Mouse (Mus musculus): Measurements from ENCODE around the gene Ccna1. TPM values are rescaled to one million over a fixed set of nuclear protein-coding genes. Genes with fewer than 3 reads are reported as not detected.
A peak's percentile ranks its signal among the peaks of the same experiment; 100 is the strongest.

Ccna1 gene
- polyA plus RNA-seq (2016; fragmentation: Nextera tagmentation; extraction: Ambion mirVana): 1.3 and 2.0 TPM in 2 replicates

- peak; percentile 77 for ATAC-seq (ENCODE audit: insufficient number of reproducible peaks, low FRiP score)
- H3K9ac ChIP-seq: peak within 1 kb of the TSS; percentile 59
- peak within 1 kb of the TSS; percentile 59 for H3K4me3 ChIP-seq
- no peaks in the 10 kb centered on the region for H3K9me3 ChIP-seq (replicated peaks)
- H3K27me3 ChIP-seq (replicated peaks): peaks cover 59% of the 10 kb centered on the region
- H3K4me1 ChIP-seq (replicated peaks): peaks cover 4% of the 10 kb centered on the region; the same call in 1 of the 2 replicates
- H3K27ac ChIP-seq (ENCODE audit: poor library complexity, severe bottlenecking): no peak within 1 kb of the TSS
- H3K36me3 ChIP-seq: no peaks in the 10 kb centered on the region
- H3K4me2 ChIP-seq: peak within 1 kb of the TSS; percentile 96
- WGBS: 0% methylated on average over 64 of the region's 73 CpGs
These were observed at the start of gene Ccna1 for GRCm38 (mm10) chr3:55055038-55055746. TSS of gene Ccna1 (minus strand) at chr3:55055501.

GRCm38 (mm10) chr3:55101092-55101491 lies 45.8 kb upstream of the Ccna1 start:
- 0 out of 2 replicates have a peak, but pooled peaks cover 1% of the 10 kb centered on the region for H3K9me3 ChIP-seq (replicated peaks)
- no peak overlapping the region for H3K27ac ChIP-seq (ENCODE audit: poor library complexity, severe bottlenecking)
- no peaks in the 10 kb centered on the region for H3K27me3 ChIP-seq (replicated peaks)
- H3K36me3 ChIP-seq: no peaks in the 10 kb centered on the region
- no peak overlapping the region for H3K9ac ChIP-seq
- H3K4me3 ChIP-seq: no peak overlapping the region
- H3K4me1 ChIP-seq (replicated peaks): peaks cover 14% of the 10 kb centered on the region
- H3K4me2 ChIP-seq: no peak overlapping the region
- no peak for ATAC-seq (ENCODE audit: insufficient number of reproducible peaks, low FRiP score)

- no peaks in the 10 kb centered on the region for H3K27me3 ChIP-seq (replicated peaks)
- no peak for ATAC-seq (ENCODE audit: insufficient number of reproducible peaks, low FRiP score)
- H3K9me3 ChIP-seq (replicated peaks): no peaks in the 10 kb centered on the region
- no peak overlapping the region for H3K9ac ChIP-seq
- H3K4me1 ChIP-seq (replicated peaks): peaks cover 9% of the 10 kb centered on the region; the same call in 1 of the 2 replicates
- no peak overlapping the region for H3K4me2 ChIP-seq
- no peak overlapping the region for H3K27ac ChIP-seq (ENCODE audit: poor library complexity, severe bottlenecking)
- 71% methylated on average over 11 of the region's 11 CpGs for WGBS
- no peaks in the 10 kb centered on the region for H3K36me3 ChIP-seq
- no peak overlapping the region for H3K4me3 ChIP-seq
These were observed 43.7 kb upstream of the Ccna1 start for GRCm38 (mm10) chr3:55098990-55099389.

- H3K36me3 ChIP-seq: no peaks in the 10 kb centered on the region
- no peak overlapping the region for H3K4me2 ChIP-seq
- H3K4me1 ChIP-seq (replicated peaks): peaks cover 9% of the 10 kb centered on the region; the same call in 1 of the 2 replicates
- no peaks in the 10 kb centered on the region for H3K9me3 ChIP-seq (replicated peaks)
- no peak for ATAC-seq (ENCODE audit: insufficient number of reproducible peaks, low FRiP score)
- H3K9ac ChIP-seq: no peak overlapping the region
- H3K27ac ChIP-seq (ENCODE audit: poor library complexity, severe bottlenecking): no peak overlapping the region
- H3K27me3 ChIP-seq (replicated peaks): no peaks in the 10 kb centered on the region
- WGBS: 64% methylated on average over 2 of the region's 2 CpGs
- H3K4me3 ChIP-seq: no peak overlapping the region
These were observed 42.7 kb upstream of the Ccna1 start for GRCm38 (mm10) chr3:55098014-55098413.

GRCm38 (mm10) chr3:55097186-55097585 lies 41.9 kb upstream of the Ccna1 start:
- Histone ChIP-seq H3K36me3 (no peaks in the 10 kb centered on the region), H3K4me2 (no peak overlapping the region), H3K27me3 (replicated peaks) (no peaks in the 10 kb centered on the region), H3K9ac (no peak overlapping the region), H3K9me3 (replicated peaks) (no peaks in the 10 kb centered on the region), H3K27ac (ENCODE audit: poor library complexity, severe bottlenecking) (no peak overlapping the region), H3K4me3 (no peak overlapping the region), H3K4me1 (replicated peaks) (peaks cover 9% of the 10 kb centered on the region; the same call in 1 of the 2 replicates)
- 86% methylated on average over 2 of the region's 2 CpGs for WGBS
- ATAC-seq (ENCODE audit: insufficient number of reproducible peaks, low FRiP score): no peak

- Histone ChIP-seq H3K4me1 (replicated peaks) (peaks cover 9% of the 10 kb centered on the region; the same call in 1 of the 2 replicates), H3K4me2 (no peak overlapping the region), H3K27me3 (replicated peaks) (no peaks in the 10 kb centered on the region), H3K9me3 (replicated peaks) (no peaks in the 10 kb centered on the region), H3K9ac (no peak overlapping the region), H3K27ac (ENCODE audit: poor library complexity, severe bottlenecking) (peak overlapping the region; percentile 56), H3K4me3 (no peak overlapping the region), H3K36me3 (no peaks in the 10 kb centered on the region)
- ATAC-seq (ENCODE audit: insufficient number of reproducible peaks, low FRiP score): no peak
- WGBS: 40% methylated on average over 2 of the region's 2 CpGs
These were observed 41.3 kb upstream of the Ccna1 start for GRCm38 (mm10) chr3:55096655-55097005.

GRCm38 (mm10) chr3:55095968-55096654 lies 40.8 kb upstream of the Ccna1 start:
- H3K9ac ChIP-seq: no peak overlapping the region
- H3K4me2 ChIP-seq: no peak overlapping the region
- peak overlapping the region; percentile 56 for H3K27ac ChIP-seq (ENCODE audit: poor library complexity, severe bottlenecking)
- 38% methylated on average over 8 of the region's 8 CpGs for WGBS
- H3K9me3 ChIP-seq (replicated peaks): no peaks in the 10 kb centered on the region
- peak; percentile 18; the same call in 1 of the 2 replicates for ATAC-seq (ENCODE audit: insufficient number of reproducible peaks, low FRiP score)
- no peaks in the 10 kb centered on the region for H3K27me3 ChIP-seq (replicated peaks)
- no peak overlapping the region for H3K4me3 ChIP-seq
- peaks cover 9% of the 10 kb centered on the region; the same call in 1 of the 2 replicates for H3K4me1 ChIP-seq (replicated peaks)
- H3K36me3 ChIP-seq: no peaks in the 10 kb centered on the region

- ATAC-seq (ENCODE audit: insufficient number of reproducible peaks, low FRiP score): no peak
- Histone ChIP-seq H3K9me3 (replicated peaks) (no peaks in the 10 kb centered on the region), H3K4me1 (replicated peaks) (peaks cover 15% of the 10 kb centered on the region; the same call in 1 of the 2 replicates)
These were observed 37.9 kb upstream of the Ccna1 start for GRCm38 (mm10) chr3:55093161-55093560.

GRCm38 (mm10) chr3:55089291-55089690 lies 34.0 kb upstream of the Ccna1 start:
- Histone ChIP-seq H3K9me3 (replicated peaks) (no peaks in the 10 kb centered on the region), H3K4me3 (no peak overlapping the region), H3K9ac (no peak overlapping the region), H3K27me3 (replicated peaks) (no peaks in the 10 kb centered on the region), H3K4me1 (replicated peaks) (peaks cover 7% of the 10 kb centered on the region; the same call in 1 of the 2 replicates), H3K27ac (ENCODE audit: poor library complexity, severe bottlenecking) (no peak overlapping the region), H3K4me2 (no peak overlapping the region), H3K36me3 (no peaks in the 10 kb centered on the region)
- ATAC-seq (ENCODE audit: insufficient number of reproducible peaks, low FRiP score): no peak
- 63% methylated on average over 4 of the region's 4 CpGs for WGBS

More at GRCm38 (mm10) chr3:55093161-55093560, 37.9 kb upstream of the Ccna1 start:
- no peaks in the 10 kb centered on the region for H3K36me3 ChIP-seq
- H3K4me3 ChIP-seq: no peak overlapping the region
- no peak overlapping the region for H3K9ac ChIP-seq
- no peak overlapping the region for H3K27ac ChIP-seq (ENCODE audit: poor library complexity, severe bottlenecking)
- H3K27me3 ChIP-seq (replicated peaks): no peaks in the 10 kb centered on the region
- no peak overlapping the region for H3K4me2 ChIP-seq
- 62% methylated on average over 1 of the region's 1 CpGs for WGBS

GRCm38 (mm10) chr3:55088843-55089242 lies 33.5 kb upstream of the Ccna1 start:
- Histone ChIP-seq H3K4me2 (no peak overlapping the region), H3K9ac (no peak overlapping the region), H3K4me3 (no peak overlapping the region), H3K27ac (ENCODE audit: poor library complexity, severe bottlenecking) (no peak overlapping the region), H3K27me3 (replicated peaks) (no peaks in the 10 kb centered on the region), H3K4me1 (replicated peaks) (peaks cover 7% of the 10 kb centered on the region; the same call in 1 of the 2 replicates), H3K9me3 (replicated peaks) (no peaks in the 10 kb centered on the region), H3K36me3 (no peaks in the 10 kb centered on the region)
- no peak for ATAC-seq (ENCODE audit: insufficient number of reproducible peaks, low FRiP score)
- 69% methylated on average over 3 of the region's 3 CpGs for WGBS

GRCm38 (mm10) chr3:55088359-55088758 lies 33.1 kb upstream of the Ccna1 start:
- Histone ChIP-seq H3K27me3 (replicated peaks) (no peaks in the 10 kb centered on the region), H3K9me3 (replicated peaks) (no peaks in the 10 kb centered on the region), H3K36me3 (no peaks in the 10 kb centered on the region), H3K9ac (no peak overlapping the region), H3K4me1 (replicated peaks) (peaks cover 7% of the 10 kb centered on the region; the same call in 1 of the 2 replicates), H3K4me3 (no peak overlapping the region), H3K27ac (ENCODE audit: poor library complexity, severe bottlenecking) (no peak overlapping the region), H3K4me2 (no peak overlapping the region)
- 70% methylated on average over 4 of the region's 4 CpGs for WGBS
- ATAC-seq (ENCODE audit: insufficient number of reproducible peaks, low FRiP score): no peak

Data from heart, embryonic 12.5 days (tissue).